Mouse (Mus musculus): ENCODE results near the gene Cldn6.

The Cldn6 gene

GRCm38 (mm10) chr17:23675564-23676281 is 3.3 kb upstream of the Cldn6 start:
- peak; percentile 70 for DNase-seq

- peak; percentile 62 for DNase-seq
Observed at GRCm38 (mm10) chr17:23676473-23677031, 2.5 kb upstream of the Cldn6 start.

DNA sequence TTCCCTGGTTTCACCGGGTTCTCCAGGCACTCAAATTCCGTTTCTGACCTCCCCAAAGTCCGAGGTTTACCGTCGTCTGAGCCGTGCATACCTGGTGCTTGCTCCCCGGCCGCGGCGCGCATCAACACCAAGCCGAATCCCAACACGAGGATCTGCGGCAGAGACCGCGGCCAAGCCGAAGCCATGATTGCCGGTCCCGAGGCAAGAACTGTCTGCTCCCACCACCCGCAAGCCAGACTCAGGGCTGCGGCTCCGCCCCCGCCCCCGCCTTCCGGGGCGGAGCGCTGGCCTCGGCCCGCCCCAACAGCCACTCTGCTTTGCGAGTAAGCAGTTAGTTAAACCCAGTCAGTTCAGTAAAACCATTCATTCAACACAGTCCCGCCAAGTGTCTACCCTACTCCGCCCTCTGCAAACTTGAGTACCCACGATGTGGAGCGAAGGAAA is 1.8 kb upstream of the Cldn6 start, which contains the start of gene Tnfrsf12a:
TSS of gene Tnfrsf12a (minus strand) at position 233 of the 444 bp plus-strand sequence.
- peak; percentile 94 for DNase-seq

DNA sequence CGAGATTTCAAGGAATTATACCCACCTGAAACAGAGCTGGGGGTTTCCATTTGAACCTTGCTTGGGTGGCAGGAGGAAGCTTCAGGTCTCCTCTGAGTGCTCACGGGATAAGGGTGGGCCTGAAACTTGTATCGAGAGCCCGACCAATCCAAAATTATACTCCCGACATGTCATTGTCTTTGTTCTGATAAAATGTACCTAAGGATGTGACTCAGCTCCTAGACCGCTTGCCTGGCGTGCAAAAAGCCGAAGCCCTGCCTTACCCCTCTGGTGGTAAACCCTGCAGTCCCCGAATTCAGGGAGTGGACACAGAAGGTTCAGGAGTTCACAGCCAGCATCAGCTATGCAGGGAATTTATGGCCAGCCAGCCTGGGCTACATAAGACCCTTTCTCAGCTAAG is 1.3 kb downstream of the Cldn6 start:
- DNase-seq: no peak

DNA sequence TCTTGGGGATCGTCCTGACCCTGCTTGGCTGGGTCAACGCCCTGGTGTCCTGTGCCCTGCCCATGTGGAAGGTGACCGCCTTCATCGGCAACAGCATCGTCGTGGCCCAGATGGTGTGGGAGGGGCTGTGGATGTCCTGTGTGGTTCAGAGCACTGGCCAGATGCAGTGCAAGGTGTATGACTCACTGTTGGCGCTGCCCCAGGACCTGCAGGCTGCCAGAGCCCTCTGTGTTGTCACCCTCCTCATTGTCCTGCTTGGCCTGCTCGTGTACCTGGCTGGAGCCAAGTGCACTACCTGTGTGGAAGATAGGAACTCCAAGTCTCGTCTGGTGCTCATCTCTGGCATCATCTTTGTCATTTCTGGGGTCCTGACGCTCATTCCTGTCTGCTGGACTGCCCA is 2.0 kb downstream of the Cldn6 start:
- peak; percentile 20 for DNase-seq

DNA sequence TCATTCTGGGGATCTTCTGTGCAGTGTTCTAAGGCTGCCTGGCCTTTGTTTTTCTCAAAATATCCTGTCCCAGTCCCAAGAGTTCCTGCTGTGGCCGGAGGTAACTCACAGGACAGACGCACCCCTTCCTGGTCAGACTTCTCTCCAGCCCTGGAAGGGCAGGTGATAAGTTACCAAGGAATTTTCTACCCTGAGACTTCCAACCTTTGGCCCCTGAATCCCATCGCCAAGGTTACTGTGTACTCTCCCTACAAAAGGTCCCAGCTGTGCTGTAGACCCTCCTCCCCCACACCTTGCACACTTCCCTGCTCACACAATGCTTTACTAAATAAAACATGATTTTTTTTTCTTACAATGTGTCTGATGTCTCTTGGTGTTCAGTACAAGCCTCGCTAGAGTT is 3.0 kb downstream of the Cldn6 start:
- DNase-seq: no peak

GRCm38 (mm10) chr17:23682530-23682929 is 3.5 kb downstream of the Cldn6 start:
- no peak for DNase-seq

- DNase-seq: no peak
Observed at GRCm38 (mm10) chr17:23683226-23683625, 4.2 kb downstream of the Cldn6 start.

- no peak for DNase-seq
Observed at GRCm38 (mm10) chr17:23683856-23684672, 5.0 kb downstream of the Cldn6 start, which contains the start of gene Cldn9. Cldn9 (minus strand) TSS chr17:23684026.

GRCm38 (mm10) chr17:23694491-23694890 is 15.4 kb downstream of the Cldn6 start:
- DNase-seq: no peak

- no peak for DNase-seq
Observed at GRCm38 (mm10) chr17:23695801-23696200, 16.8 kb downstream of the Cldn6 start.

DNA sequence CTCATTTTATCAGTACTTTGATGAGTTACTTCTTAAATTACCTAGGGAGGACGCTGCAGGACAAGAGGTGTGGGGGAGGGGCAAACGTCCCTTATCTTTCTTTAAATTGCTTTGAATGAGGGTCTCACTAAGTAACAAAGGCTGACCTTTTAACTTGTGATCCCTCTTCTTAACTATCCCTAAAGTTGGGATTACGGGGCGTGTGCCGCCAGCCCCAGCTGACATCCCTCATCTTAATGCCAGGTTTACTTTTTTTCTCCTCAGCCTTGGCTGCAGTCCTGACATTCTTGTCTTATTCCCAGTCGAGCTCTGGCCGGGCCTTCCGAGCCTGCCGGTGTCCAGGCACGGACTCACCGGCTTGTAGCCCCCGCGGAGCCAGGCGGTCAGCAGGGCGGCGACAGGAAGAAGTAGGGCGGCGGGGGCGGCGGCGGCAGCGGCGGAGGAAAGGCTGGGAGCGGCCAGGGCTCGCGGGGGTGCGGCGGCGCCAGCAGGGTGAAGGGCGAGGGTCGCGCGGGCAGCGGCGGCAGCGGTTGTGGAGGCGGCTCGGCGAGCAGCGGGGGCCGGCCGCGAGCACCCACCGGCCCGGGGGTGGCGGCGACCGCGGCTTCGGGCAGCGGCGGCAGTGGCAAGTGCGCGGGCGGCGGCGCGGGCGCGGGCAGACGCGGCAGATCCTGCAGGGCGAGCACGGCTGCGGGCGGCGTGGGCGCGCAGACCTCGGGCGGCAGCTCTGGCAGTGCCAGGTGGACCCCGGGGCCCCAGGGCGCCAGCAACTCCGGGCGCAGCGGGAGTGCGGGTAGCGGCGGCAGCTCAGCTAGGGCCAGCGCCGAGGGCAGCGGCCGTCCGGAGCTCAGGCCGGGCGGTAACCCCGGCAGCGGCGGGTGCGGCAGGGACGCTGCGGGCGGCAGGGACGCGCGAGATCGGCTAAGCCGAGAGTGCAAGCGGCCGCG is 20.4 kb downstream of the Cldn6 start:
- peak; percentile 57 for DNase-seq

GRCm38 (mm10) chr17:23700079-23700478 is 21.0 kb downstream of the Cldn6 start:
- DNase-seq: peak; percentile 97

DNA sequence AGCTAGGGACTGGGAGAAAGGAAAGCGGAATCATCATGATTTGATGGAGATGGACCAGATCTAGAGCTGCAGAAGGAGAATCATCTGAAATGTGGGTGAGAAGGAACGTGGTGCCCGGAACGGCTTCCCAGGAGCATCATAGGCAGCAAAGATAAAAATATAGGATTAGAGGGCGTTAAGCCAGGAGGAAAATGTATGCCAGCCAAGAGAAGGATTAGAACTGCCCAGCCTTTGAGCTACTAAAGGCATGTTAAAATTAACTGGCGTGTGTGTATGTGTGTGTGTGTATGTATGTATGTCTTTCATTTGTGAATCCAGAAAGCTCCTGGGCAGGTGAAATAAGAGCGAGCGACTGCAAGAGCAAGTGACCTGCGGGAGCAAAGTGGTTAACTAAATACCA is 24.3 kb downstream of the Cldn6 start:
- no peak for DNase-seq

DNA sequence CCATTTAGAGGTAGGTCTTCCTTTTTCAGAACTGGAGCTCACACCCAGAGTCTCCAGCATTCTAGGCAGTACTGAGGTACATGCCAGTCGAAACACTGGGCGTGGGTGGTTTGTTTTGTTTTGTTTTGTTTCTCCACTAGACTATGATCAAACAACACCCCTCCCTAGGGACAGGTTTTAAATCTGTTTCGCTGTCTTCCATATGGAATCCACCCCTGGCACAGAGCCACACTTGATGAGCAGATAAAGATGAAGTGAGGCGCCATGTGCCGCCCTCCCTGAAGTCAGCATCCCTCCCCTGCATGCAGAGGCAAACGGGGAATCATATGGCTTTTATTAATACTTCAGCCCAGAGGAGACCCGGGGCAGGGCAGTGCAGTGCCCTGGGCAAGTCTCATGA is 25.7 kb downstream of the Cldn6 start:
- no peak for DNase-seq

- DNase-seq: no peak
Observed at GRCm38 (mm10) chr17:23705525-23706104, 26.6 kb downstream of the Cldn6 start.

GRCm38 (mm10) chr17:23706212-23706611 is 27.2 kb downstream of the Cldn6 start:
- DNase-seq: peak; percentile 81

DNA sequence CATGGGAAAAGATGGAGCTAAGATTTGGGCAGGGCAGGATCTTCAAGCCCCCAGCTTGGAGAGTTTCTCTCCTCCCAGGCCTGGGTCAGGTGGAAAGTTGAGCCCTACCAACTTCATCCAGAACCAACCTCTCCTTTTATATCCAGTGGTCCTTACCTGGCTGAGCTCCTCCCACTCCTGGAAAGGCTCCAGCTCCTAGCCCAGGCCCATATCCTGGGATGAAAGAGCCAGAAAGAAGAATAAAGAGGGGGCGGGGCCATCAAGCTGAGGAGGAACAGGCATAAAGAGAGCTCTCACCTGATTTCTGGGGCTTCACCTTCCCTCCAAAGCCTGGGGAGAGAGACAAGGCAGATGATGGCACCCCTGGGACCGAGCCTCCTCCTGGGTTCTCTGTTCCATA is 38.0 kb downstream of the Cldn6 start:
- DNase-seq: no peak

- DNase-seq: no peak
Observed at GRCm38 (mm10) chr17:23719455-23719854, 40.4 kb downstream of the Cldn6 start.

GRCm38 (mm10) chr17:23721886-23722285 is 42.8 kb downstream of the Cldn6 start:
- DNase-seq: no peak

DNA sequence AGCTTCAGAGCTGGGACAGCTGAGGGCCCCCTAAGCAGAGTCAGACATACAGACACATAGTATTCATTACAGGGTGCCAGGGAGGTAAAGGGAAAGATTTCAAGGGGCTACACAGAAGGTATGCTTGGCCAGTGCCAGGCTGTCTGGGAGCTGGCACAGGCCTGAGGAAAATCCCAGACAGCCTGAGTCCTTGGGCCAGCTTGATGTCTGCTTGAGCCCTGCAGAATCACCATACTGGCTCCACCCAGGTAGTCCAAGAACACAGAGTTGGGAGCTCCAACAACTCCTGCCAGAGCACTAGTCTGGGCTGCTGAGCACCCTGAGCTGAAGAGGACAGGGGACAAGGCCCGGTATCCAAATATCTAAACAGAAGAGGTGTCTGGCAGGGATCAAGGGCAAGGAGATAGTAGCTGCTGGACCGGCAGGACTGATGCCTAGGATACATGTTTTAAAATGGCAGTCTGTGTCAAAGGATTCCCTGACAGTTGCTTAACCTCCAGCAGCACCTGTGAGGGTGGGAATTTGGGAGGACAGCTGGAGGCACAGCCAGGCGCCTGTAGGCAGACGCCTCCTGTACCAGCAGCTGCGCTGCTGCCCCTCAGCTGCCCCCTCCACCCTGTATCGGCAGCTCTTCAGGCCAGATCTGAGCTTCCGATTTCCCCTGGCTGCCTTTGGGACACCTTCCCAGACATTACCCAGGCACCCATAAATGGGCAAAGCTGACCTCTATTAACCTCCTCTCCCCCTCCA is 43.5 kb downstream of the Cldn6 start, which contains the start of gene 1520401A03Rik:
TSS of gene 1520401A03Rik (minus strand) at position 408 of the 750 bp plus-strand sequence.
- DNase-seq: no peak
